Mouse (Mus musculus) CH12.LX (cell line): ENCODE measurements around the gene Lrrc41.

Experiments
- CHD1 ChIP-seq: IDR thresholded peaks from 2 replicates; pipeline ENCODE4 v1.6.1; 2012; ENCODE audit warnings: low read depth, low read length, improper control_type of control experiment, inconsistent platforms
- CTCF ChIP-seq, 2 experiments: IDR thresholded peaks in 1 of 2; conservative IDR thresholded peaks in 1 of 2; 2 replicates each; pipeline ENCODE4 v1.5.1; 2011 to 2012; ENCODE audit warnings: low read depth in 2 of 2, low read length in 2 of 2, improper control_type of control experiment in 1 of 2, inconsistent platforms in 1 of 2, mild to moderate bottlenecking in 1 of 2, moderate library complexity in 1 of 2
- EP300 ChIP-seq: IDR thresholded peaks from 2 replicates; pipeline ENCODE4 v1.6.1; 2011; ENCODE audit warnings: low read length, improper control_type of control experiment
- POLR2A ChIP-seq: IDR thresholded peaks from 2 replicates; pipeline ENCODE4 v1.6.1; 2011; ENCODE audit warnings: low read depth, mild to moderate bottlenecking, improper control_type of control experiment, low read length
- POLR2AphosphoS2 ChIP-seq: IDR thresholded peaks from 2 replicates; pipeline ENCODE4 v1.6.1; 2011; ENCODE audit warnings: low read depth, low read length, improper control_type of control experiment
- RAD21 ChIP-seq: IDR thresholded peaks from 2 replicates; pipeline ENCODE4 v1.6.1; 2011; ENCODE audit warnings: low read depth, mild to moderate bottlenecking, low read length, improper control_type of control experiment, moderate library complexity
- SMC3 ChIP-seq: IDR thresholded peaks from 2 replicates; pipeline ENCODE4 v1.6.1; 2011; ENCODE audit warnings: low read depth, low read length, improper control_type of control experiment
- TBP ChIP-seq: conservative IDR thresholded peaks from 2 replicates; pipeline ENCODE4 v1.6.1; 2011; ENCODE audit warnings: low read depth, low read length, improper control_type of control experiment
- UBTF ChIP-seq: IDR thresholded peaks from 2 replicates; pipeline ENCODE4 v1.6.1; 2012; ENCODE audit warnings: low read depth, mild to moderate bottlenecking, inconsistent platforms, low read length, improper control_type of control experiment, moderate library complexity
- USF1 ChIP-seq: IDR thresholded peaks from 2 replicates; pipeline ENCODE4 v1.6.1; 2014; ENCODE audit warnings: low read depth, mild to moderate bottlenecking, inconsistent platforms, low read length, improper control_type of control experiment
- ZNF384 ChIP-seq: IDR thresholded peaks from 2 replicates; pipeline ENCODE4 v1.6.1; 2012; ENCODE audit warnings: low read depth, low read length, improper control_type of control experiment, inconsistent platforms

DNA sequence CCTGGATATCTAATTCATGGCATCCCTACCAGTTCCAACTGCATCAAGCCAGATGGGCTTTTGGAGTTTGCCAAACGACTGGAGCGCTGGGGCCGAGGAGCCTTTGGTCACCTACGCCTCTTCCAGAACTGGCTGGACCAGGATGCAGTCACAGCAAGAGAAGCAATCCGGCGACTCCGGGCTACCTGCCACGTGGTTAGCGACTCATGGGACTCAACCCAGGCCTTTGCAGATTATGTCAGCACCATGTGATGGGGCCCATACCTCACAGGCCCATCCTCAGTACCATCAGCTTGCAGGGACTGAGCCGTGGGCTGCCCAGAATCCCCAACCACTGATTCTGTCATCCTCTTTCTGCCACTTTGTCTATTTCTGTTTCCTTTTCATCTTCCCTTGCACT, 21.2 kb downstream of the Lrrc41 start:
- TF ChIP-seq POLR2A (no peak), SMC3 (no peak), CTCF (conservative IDR thresholded peaks at IDR 0.05 in 1 of 2, IDR thresholded peaks at IDR 0.05 in 1 of 2; ENCODE audit: low read depth in 2 of 2, low read length in 2 of 2) (no peak), CHD1 (no peak), POLR2AphosphoS2 (no peak), EP300 (no peak), TBP (no peak), ZNF384 (no peak), RAD21 (no peak), UBTF (no peak), USF1 (no peak)
